In the genomic region with DNA sequence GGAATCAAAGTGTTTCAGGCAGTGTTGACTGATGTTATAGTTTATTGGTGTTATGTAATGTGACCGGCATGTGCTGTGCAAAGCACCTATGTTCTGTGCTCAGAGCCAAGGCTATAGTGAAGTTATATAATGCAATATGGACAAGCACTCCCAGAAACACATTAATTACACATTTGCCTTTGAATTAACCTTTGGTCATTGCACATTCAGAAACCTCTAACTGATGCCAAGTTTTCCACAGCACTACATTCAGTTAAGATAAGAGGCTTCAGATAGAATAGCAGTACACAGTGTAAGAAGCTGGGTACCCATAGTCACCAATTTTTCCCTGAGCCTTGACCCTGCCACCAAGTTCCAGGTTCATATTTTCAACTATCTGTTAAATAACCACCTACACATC, we compare ENCODE assay signal across 25 mouse cellular contexts. TPM values are rescaled to one million over a fixed set of nuclear protein-coding genes. Genes with fewer than 3 reads are reported as not detected.
DNase-seq lines count a peak whose midpoint lies in the region; ATAC-seq and TF ChIP-seq lines count a peak whose summit lies in the region.
"Had no signal": no experiment of that assay in that cellular context is flagged by ENCODE, and none has a peak within 500 bp of the region (broad histone marks: within the 10 kb centered on the region; RNA-seq: fewer than 3 reads in every experiment).

No protein-coding gene starts in this region.

- H3K4me1 ChIP-seq in kidney, adult 2 months (ENCODE audit: control insufficient read depth, insufficient read depth, low read length), result peaks cover 24% of the 10 kb centered on the region
- H3K4me1 ChIP-seq in liver, postnatal 0 days (ENCODE audit: insufficient read depth), result peaks cover 16% of the 10 kb centered on the region; the same call in 1 of the 2 replicates
- no peaks in the 10 kb centered on the region for H3K4me1 ChIP-seq in liver, embryonic 12.5 days
- H3K4me1 ChIP-seq in small intestine, adult 2 months (ENCODE audit: control insufficient read depth, insufficient read depth, insufficient read length, low read length), result peaks cover 19% of the 10 kb centered on the region; the same call in 1 of the 2 replicates
- H3K4me1 ChIP-seq: embryonic facial prominence, embryonic 12.5 days; embryonic facial prominence, embryonic 15.5 days; heart, embryonic 12.5 days had no signal

- no peak for TF ChIP-seq EP300 in liver, postnatal 0 days (IDR thresholded peaks at IDR 0.05; ENCODE audit: low read depth)

- H3K9ac ChIP-seq in liver, postnatal 0 days (replicated peaks), result no peak overlapping the region
- no peak overlapping the region for H3K9ac ChIP-seq in liver, embryonic 12.5 days
- H3K9ac ChIP-seq: embryonic facial prominence, embryonic 12.5 days; embryonic facial prominence, embryonic 15.5 days; forebrain, postnatal 0 days; heart, embryonic 12.5 days; heart, embryonic 15.5 days; hindbrain, embryonic 14.5 days had no signal

- H3K4me2 ChIP-seq in liver, postnatal 0 days (ENCODE audit: low read depth, low read length), result no peak overlapping the region
- no peak overlapping the region for H3K4me2 ChIP-seq in liver, embryonic 12.5 days
- H3K4me2 ChIP-seq: embryonic facial prominence, embryonic 12.5 days; embryonic facial prominence, embryonic 15.5 days; heart, embryonic 12.5 days; heart, embryonic 15.5 days; hindbrain, embryonic 14.5 days had no signal

- no peak for TF ChIP-seq CTCF in kidney, adult 2 months (conservative IDR thresholded peaks at IDR 0.05; ENCODE audit: insufficient read depth, insufficient read length, low read depth, low read length)
- no peak for TF ChIP-seq CTCF in liver, postnatal 0 days (IDR thresholded peaks at IDR 0.05; ENCODE audit: low read depth)
- TF ChIP-seq CTCF in small intestine, adult 2 months (IDR thresholded peaks at IDR 0.05; ENCODE audit: extremely low read depth, insufficient read length, insufficient replicate concordance, low read depth, low read length), result no peak

- no peaks in the 10 kb centered on the region for H3K27me3 ChIP-seq in kidney, adult 2 months (replicated peaks; ENCODE audit: control insufficient read depth, insufficient read depth, low read length)
- no peaks in the 10 kb centered on the region for H3K27me3 ChIP-seq in liver, postnatal 0 days (ENCODE audit: insufficient read depth, low read length)
- no peaks in the 10 kb centered on the region for H3K27me3 ChIP-seq in liver, embryonic 12.5 days (replicated peaks)
- H3K27me3 ChIP-seq in small intestine, adult 2 months (ENCODE audit: control insufficient read depth, insufficient read depth, low read length), result no peaks in the 10 kb centered on the region
- H3K27me3 ChIP-seq: embryonic facial prominence, embryonic 12.5 days; embryonic facial prominence, embryonic 15.5 days; heart, embryonic 12.5 days; heart, embryonic 15.5 days had no signal

- intact Hi-C loops in heart, postnatal 36 days (cut with DNase I), result no loop called here

- no peaks in the 10 kb centered on the region for H3K9me3 ChIP-seq in liver, postnatal 0 days (ENCODE audit: low read length)
- H3K9me3 ChIP-seq in liver, embryonic 12.5 days (replicated peaks), result no peaks in the 10 kb centered on the region
- H3K9me3 ChIP-seq: embryonic facial prominence, embryonic 12.5 days; embryonic facial prominence, embryonic 15.5 days; heart, embryonic 12.5 days; heart, embryonic 15.5 days had no signal

- H3K36me3 ChIP-seq in kidney, adult 2 months (ENCODE audit: control insufficient read depth, insufficient read depth, low read length), result no peaks in the 10 kb centered on the region
- H3K36me3 ChIP-seq in liver, postnatal 0 days (replicated peaks; ENCODE audit: insufficient read depth, low read length), result no peaks in the 10 kb centered on the region
- no peaks in the 10 kb centered on the region for H3K36me3 ChIP-seq in liver, embryonic 12.5 days
- no peaks in the 10 kb centered on the region for H3K36me3 ChIP-seq in small intestine, adult 2 months (ENCODE audit: control insufficient read depth, insufficient read depth, low read length)
- H3K36me3 ChIP-seq: embryonic facial prominence, embryonic 12.5 days; embryonic facial prominence, embryonic 15.5 days; heart, embryonic 12.5 days; heart, embryonic 15.5 days had no signal

- H3K27ac ChIP-seq in kidney, adult 2 months (ENCODE audit: insufficient read depth, low read depth, low read length), result no peak overlapping the region
- no peak overlapping the region for H3K27ac ChIP-seq in liver, postnatal 0 days (ENCODE audit: low read depth)
- no peak overlapping the region for H3K27ac ChIP-seq in liver, embryonic 12.5 days
- H3K27ac ChIP-seq in small intestine, adult 2 months (ENCODE audit: insufficient read depth, low read depth, low read length), result peak overlapping the region; percentile 77; the same call in 1 of the 2 replicates
- H3K27ac ChIP-seq: embryonic facial prominence, embryonic 12.5 days; embryonic facial prominence, embryonic 15.5 days; heart, embryonic 15.5 days; hindbrain, embryonic 14.5 days had no signal

- TF ChIP-seq POLR2A in kidney, adult 2 months (IDR thresholded peaks at IDR 0.05; ENCODE audit: low read depth, low read length), result no peak
- TF ChIP-seq POLR2A in small intestine, adult 2 months (IDR thresholded peaks at IDR 0.05; ENCODE audit: low read depth, low read length), result no peak

- peak; percentile 58 for DNase-seq in kidney, adult 2 months
- DNase-seq in kidney, postnatal 10 days, result no peak
- DNase-seq in liver, postnatal 0 days, result no peak
- no peak for DNase-seq in heart, postnatal 36 days
- DNase-seq in right cerebral cortex, adult 2 months (ENCODE audit: low spot score in 2 of 2), result no peak
- no peak for DNase-seq in embryo, embryonic 9.5 days (ENCODE audit: extremely low spot score)
- DNase-seq: adrenal gland, adult 8-10 months; adrenal gland, postnatal 25 days; cerebellum, adult 11-12 months; cerebellum, adult 8-10 months; cerebellum, postnatal 10 days; forebrain, postnatal 0 days; gastrocnemius, postnatal 25 days; heart, adult 18-20 months; heart, postnatal 10 days; heart, postnatal 4 days had no signal

- ATAC-seq in liver, postnatal 0 days, result peak; percentile 29; the same call in 1 of the 2 replicates
- no peak for ATAC-seq in liver, embryonic 12.5 days
- ATAC-seq: activated CD4-positive, CD25-positive, alpha-beta regulatory T cell, adult 4 months; forebrain, embryonic 14.5 days; forebrain, postnatal 0 days had no signal

- 39% methylated on average over 1 of the region's 1 CpGs for WGBS in kidney, adult 2 months
- WGBS in liver, postnatal 0 days (ENCODE audit: insufficient replicate concordance), result 59% methylated on average over 1 of the region's 1 CpGs
- 87% methylated on average over 1 of the region's 1 CpGs for WGBS in liver, embryonic 12.5 days (ENCODE audit: insufficient replicate concordance)
- WGBS in small intestine, adult 2 months, result 32% methylated on average over 1 of the region's 1 CpGs

- H3K4me3 ChIP-seq in kidney, adult 2 months (ENCODE audit: insufficient read depth, low read depth, low read length), result no peak overlapping the region
- no peak overlapping the region for H3K4me3 ChIP-seq in liver, postnatal 0 days (ENCODE audit: low read depth, low read length)
- H3K4me3 ChIP-seq in liver, embryonic 12.5 days, result no peak overlapping the region
- no peak overlapping the region for H3K4me3 ChIP-seq in small intestine, adult 2 months (ENCODE audit: low read depth, low read length)
- H3K4me3 ChIP-seq: embryonic facial prominence, embryonic 12.5 days; embryonic facial prominence, embryonic 15.5 days; heart, embryonic 12.5 days; heart, embryonic 15.5 days had no signal

RNA-seq across cellular contexts. Expression of gene Gclc, which starts 32.0 kb away (rescaled TPM):
- polyA plus RNA-seq in kidney, adult 2 months (2012; rRNA removed), result 88.7 and 99.9 TPM in 2 replicates
- polyA plus RNA-seq in liver, postnatal 0 days (2015; fragmentation: Nextera tagmentation; extraction: Ambion mirVana), result 22.9 and 24.0 TPM in 2 replicates
- polyA plus RNA-seq in liver, embryonic 12.5 days (2016; fragmentation: Nextera tagmentation; extraction: Ambion mirVana), result 44.5 and 45.0 TPM in 2 replicates
- 8.5 and 13.0 TPM in 2 replicates for polyA plus RNA-seq in small intestine, adult 2 months (2012; rRNA removed)
- 10 to 100 TPM in 1 of 2 experiments, 1 to 10 TPM in 1; 9.4 to 13.8 TPM for total RNA-seq in heart, postnatal 36 days (2021)
